ENCODE assay signal across 9 mouse cellular contexts in the genomic region with DNA sequence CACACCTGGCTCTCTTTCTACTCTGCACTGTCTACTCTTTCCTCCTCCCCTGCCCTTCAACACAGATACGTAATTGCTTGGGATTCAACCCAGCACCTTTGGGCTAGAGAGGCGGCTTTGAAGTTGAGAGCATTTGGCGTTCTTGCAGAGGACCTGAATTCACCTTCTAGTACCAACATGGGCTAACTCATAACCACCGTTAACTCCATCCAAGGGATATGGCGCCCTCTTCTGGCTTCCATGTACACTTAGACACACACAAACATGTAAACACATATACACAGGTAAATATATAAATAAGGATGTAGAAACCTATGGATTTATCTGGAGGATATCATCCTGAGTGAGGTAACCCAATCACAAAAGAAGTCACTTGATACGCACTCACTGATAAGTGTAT. TPM values are rescaled to one million over a fixed set of nuclear protein-coding genes. Genes with fewer than 3 reads are reported as not detected.
A peak's percentile ranks its signal among the peaks of the same experiment; 100 is the strongest.
DNase-seq lines count a peak whose midpoint lies in the region; ATAC-seq and TF ChIP-seq lines count a peak whose summit lies in the region.
"Had no signal": no experiment of that assay in that cellular context is flagged by ENCODE, and none has a peak within 500 bp of the region (broad histone marks: within the 10 kb centered on the region; RNA-seq: fewer than 3 reads in every experiment).

No protein-coding gene starts in this region.

- ATAC-seq in intestine, postnatal 0 days, result no peak
- ATAC-seq in intestine, embryonic 16.5 days, result no peak
- 0 out of 2 replicates have a peak, but pooled peaks have one; percentile 53 for ATAC-seq in liver, embryonic 11.5 days (replicated peaks; ENCODE audit: low FRiP score)

- WGBS in intestine, postnatal 0 days, result 46% methylated on average over 6 of the region's 6 CpGs
- 44% methylated on average over 6 of the region's 6 CpGs for whole genome bisulfite sequencing in intestine, embryonic 16.5 days
- 41% methylated on average over 6 of the region's 6 CpGs for WGBS in liver, embryonic 11.5 days

- H3K9me3 ChIP-seq in intestine, postnatal 0 days (ENCODE audit: control insufficient read depth), result no peaks in the 10 kb centered on the region
- no peaks in the 10 kb centered on the region for H3K9me3 ChIP-seq in intestine, embryonic 16.5 days (ENCODE audit: control insufficient read depth, low read length)
- H3K9me3 ChIP-seq in CH12.LX (replicated peaks; ENCODE audit: low read length), result no peaks in the 10 kb centered on the region
- H3K9me3 ChIP-seq in liver, embryonic 11.5 days (ENCODE audit: control insufficient read depth, low read length), result no peaks in the 10 kb centered on the region
- H3K9me3 ChIP-seq: embryonic facial prominence, embryonic 12.5 days had no signal

- TF ChIP-seq RAD21 in CH12.LX (IDR thresholded peaks at IDR 0.05; ENCODE audit: low read depth, low read length), result peak; percentile 73

- no peak overlapping the region for H3K4me3 ChIP-seq in intestine, postnatal 0 days (ENCODE audit: low read depth, low read length)
- H3K4me3 ChIP-seq in intestine, embryonic 16.5 days (ENCODE audit: low read length), result no peak overlapping the region
- H3K4me3 ChIP-seq in CH12.LX (replicated peaks in 1 of 3; ENCODE audit: low read depth in 2 of 3, low read length in 2 of 3, poor library complexity in 1 of 3), result no peak overlapping the region
- no peak overlapping the region for H3K4me3 ChIP-seq in liver, embryonic 11.5 days (ENCODE audit: low read depth, low read length)
- H3K4me3 ChIP-seq: embryonic facial prominence, embryonic 12.5 days had no signal

- in situ Hi-C loops in CH12.LX (cut with MboI; ENCODE audit: low pct_ligation_motif_present, low pct_unique_long_range_greater_than_20kb, low sequenced_read_pairs), result loop anchor here (10.0 kb wide), 1 partner anchor 150 kb away; no protein-coding TSS in a partner anchor

- dilution Hi-C loops in CH12.LX (cut with MboI; ENCODE audit: extremely low pct_ligation_motif_present, extremely low pct_unique_long_range_greater_than_20kb, low sequenced_read_pairs), result no loop called here

- no peaks in the 10 kb centered on the region for H3K79me2 ChIP-seq in CH12.LX (replicated peaks; ENCODE audit: control insufficient read depth, extremely low read depth, insufficient read depth, poor library complexity, severe bottlenecking)

- peak; percentile 55 for DNase-seq in CH12.LX (ENCODE audit: extremely low read depth)
- peak; percentile 76 to 86 for DNase-seq in adrenal gland, postnatal 36 days
- peak; percentile 35 for DNase-seq in forelimb bud, embryonic 11.5 days (ENCODE audit: low read depth, low spot score)
- DNase-seq in liver, embryonic 11.5 days (ENCODE audit: low spot score), result no peak
- DNase-seq in thymus, postnatal 0 days (ENCODE audit: low spot score), result peak; percentile 80
- no peak for DNase-seq in Muller cell, postnatal 12 days (ENCODE audit: inconsistent ontology term)

- no peaks in the 10 kb centered on the region for H3K27me3 ChIP-seq in intestine, postnatal 0 days (replicated peaks; ENCODE audit: control insufficient read depth, insufficient read depth, low read length)
- no peaks in the 10 kb centered on the region for H3K27me3 ChIP-seq in intestine, embryonic 16.5 days (replicated peaks; ENCODE audit: control insufficient read depth, insufficient read depth, low read length)
- H3K27me3 ChIP-seq in CH12.LX (replicated peaks), result no peaks in the 10 kb centered on the region
- no peaks in the 10 kb centered on the region for H3K27me3 ChIP-seq in liver, embryonic 11.5 days (replicated peaks; ENCODE audit: control insufficient read depth, insufficient read depth, low read length)
- H3K27me3 ChIP-seq: embryonic facial prominence, embryonic 12.5 days had no signal

- no peak for TF ChIP-seq EP300 in CH12.LX (IDR thresholded peaks at IDR 0.05; ENCODE audit: low read length)

- no peak overlapping the region for H3K27ac ChIP-seq in intestine, postnatal 0 days (ENCODE audit: low read depth, low read length)
- no peak overlapping the region for H3K27ac ChIP-seq in intestine, embryonic 16.5 days (ENCODE audit: low read length)
- H3K27ac ChIP-seq in CH12.LX (ENCODE audit: insufficient read depth, low read depth), result no peak overlapping the region
- no peak overlapping the region for H3K27ac ChIP-seq in liver, embryonic 11.5 days (ENCODE audit: low read depth, low read length)
- H3K27ac ChIP-seq: embryonic facial prominence, embryonic 12.5 days had no signal

- H3K4me1 ChIP-seq in intestine, postnatal 0 days (replicated peaks; ENCODE audit: control insufficient read depth, insufficient read depth, low read length), result no peaks in the 10 kb centered on the region
- no peaks in the 10 kb centered on the region for H3K4me1 ChIP-seq in intestine, embryonic 16.5 days (ENCODE audit: control insufficient read depth, insufficient read depth, low read length)
- H3K4me1 ChIP-seq in CH12.LX (ENCODE audit: control insufficient read depth in 1 of 2, insufficient read depth in 2 of 2), result no peaks in the 10 kb centered on the region
- no peaks in the 10 kb centered on the region for H3K4me1 ChIP-seq in liver, embryonic 11.5 days (replicated peaks; ENCODE audit: control insufficient read depth, insufficient read depth, low read length)
- H3K4me1 ChIP-seq: embryonic facial prominence, embryonic 12.5 days had no signal

- TF ChIP-seq CTCF in intestine, postnatal 0 days (IDR thresholded peaks at IDR 0.05; ENCODE audit: low read depth), result peak; percentile 87
- peak in 1 of 2 experiments; percentile 70; a peak in 2 of 4 replicates for TF ChIP-seq CTCF in CH12.LX (conservative IDR thresholded peaks at IDR 0.05 in 1 of 2, IDR thresholded peaks at IDR 0.05 in 1 of 2; ENCODE audit: low read depth in 2 of 2, low read length in 2 of 2)

- H3K9ac ChIP-seq in intestine, postnatal 0 days (ENCODE audit: low read depth, low read length), result no peak overlapping the region
- H3K9ac ChIP-seq in intestine, embryonic 16.5 days (ENCODE audit: low read depth, low read length), result no peak overlapping the region
- H3K9ac ChIP-seq in CH12.LX (ENCODE audit: insufficient read depth, low read depth), result no peak overlapping the region
- H3K9ac ChIP-seq in liver, embryonic 11.5 days (ENCODE audit: low read depth, low read length), result no peak overlapping the region
- H3K9ac ChIP-seq: embryonic facial prominence, embryonic 12.5 days had no signal

- H3K36me3 ChIP-seq in intestine, postnatal 0 days (ENCODE audit: control insufficient read depth, insufficient read depth), result no peaks in the 10 kb centered on the region
- no peaks in the 10 kb centered on the region for H3K36me3 ChIP-seq in intestine, embryonic 16.5 days (ENCODE audit: control insufficient read depth, insufficient read depth, low read length)
- H3K36me3 ChIP-seq in CH12.LX (replicated peaks in 1 of 2; ENCODE audit: control insufficient read depth in 1 of 2, insufficient read depth in 1 of 2, low read length in 1 of 2), result no peaks in the 10 kb centered on the region
- H3K36me3 ChIP-seq in liver, embryonic 11.5 days (ENCODE audit: control insufficient read depth, insufficient read depth, low read length), result no peaks in the 10 kb centered on the region
- H3K36me3 ChIP-seq: embryonic facial prominence, embryonic 12.5 days had no signal

- TF ChIP-seq POLR2A in CH12.LX (IDR thresholded peaks at IDR 0.05; ENCODE audit: low read depth, low read length), result no peak

- H3K4me2 ChIP-seq in intestine, postnatal 0 days (replicated peaks; ENCODE audit: low read depth), result no peak overlapping the region
- no peak overlapping the region for H3K4me2 ChIP-seq in intestine, embryonic 16.5 days (ENCODE audit: low read depth, low read length)
- H3K4me2 ChIP-seq in CH12.LX (ENCODE audit: insufficient read depth, low read depth, poor library complexity, severe bottlenecking), result no peak overlapping the region
- H3K4me2 ChIP-seq in liver, embryonic 11.5 days, result no peak overlapping the region
- H3K4me2 ChIP-seq: embryonic facial prominence, embryonic 12.5 days had no signal

TF ChIP-seq in CH12.LX, 34 proteins besides CTCF, POLR2A, EP300 and RAD21:
- TF ChIP-seq ZC3H11A (IDR thresholded peaks at IDR 0.05; ENCODE audit: low read depth, low read length) (peak; percentile 31; the same call in 1 of the 2 replicates), HCFC1 (IDR thresholded peaks at IDR 0.05; ENCODE audit: low read depth, low read length) (no peak), POLR2AphosphoS2 (IDR thresholded peaks at IDR 0.05; ENCODE audit: low read depth, low read length) (no peak), SMC3 (IDR thresholded peaks at IDR 0.05; ENCODE audit: low read depth, low read length) (peak; percentile 60)

RNA-seq across cellular contexts. Expression of gene Plin2, which starts 25.2 kb away (rescaled TPM):
- polyA plus RNA-seq in intestine, postnatal 0 days (2015; fragmentation: Nextera tagmentation; extraction: Ambion mirVana), result 500 and 531 TPM in 2 replicates
- 248 and 316 TPM in 2 replicates for polyA plus RNA-seq in intestine, embryonic 16.5 days (2015; fragmentation: Nextera tagmentation; extraction: Ambion mirVana)
- 28.9 and 44.9 TPM in 2 replicates for total RNA-seq in CH12.LX (2012; rRNA removed)
- 13.4 and 13.6 TPM in 2 replicates for total RNA-seq in CH12.LX (2014; rRNA removed)
- polyA plus RNA-seq in CH12.LX (2012; ENCODE audit: insufficient read length, low read depth), result 22.9 and 25.6 TPM in 2 replicates
- total RNA-seq in adrenal gland, postnatal 36 days (2021), result 100 to 1,000 TPM; 347 to 417 TPM
- 161 and 169 TPM in 2 replicates for polyA plus RNA-seq in liver, embryonic 11.5 days (2014; fragmentation: Nextera tagmentation; extraction: Ambion mirVana)
- 63.0 and 71.7 TPM in 2 replicates for polyA plus RNA-seq in thymus, postnatal 0 days (2015; fragmentation: Nextera tagmentation; extraction: Ambion mirVana)

RNA-seq across cellular contexts. Expression of gene Dennd4c, which starts 53.3 kb away (rescaled TPM):
- 3.2 and 3.8 TPM in 2 replicates for polyA plus RNA-seq in intestine, postnatal 0 days (2015; fragmentation: Nextera tagmentation; extraction: Ambion mirVana)
- 2.9 and 3.5 TPM in 2 replicates for polyA plus RNA-seq in intestine, embryonic 16.5 days (2015; fragmentation: Nextera tagmentation; extraction: Ambion mirVana)
- total RNA-seq in CH12.LX (2012; rRNA removed) (4.2 and 4.4 TPM in 2 replicates), CH12.LX (2014; rRNA removed) (4.0 and 4.9 TPM in 2 replicates)
- polyA plus RNA-seq in CH12.LX (2012; ENCODE audit: insufficient read length, low read depth), result 3.5 and 4.6 TPM in 2 replicates
- total RNA-seq in adrenal gland, postnatal 36 days (2021), result 10 to 100 TPM; 48.2 to 55.4 TPM
- 5.8 and 7.0 TPM in 2 replicates for polyA plus RNA-seq in liver, embryonic 11.5 days (2014; fragmentation: Nextera tagmentation; extraction: Ambion mirVana)
- 4.6 and 6.3 TPM in 2 replicates for polyA plus RNA-seq in thymus, postnatal 0 days (2015; fragmentation: Nextera tagmentation; extraction: Ambion mirVana)

Comparison
In these comparisons a context has a peak if more than half of its experiments do, and no peak if none do; other contexts are left out.
1. DNase-seq: peak in CH12.LX (single experiment), adrenal gland, postnatal 36 days (2 of 2), forelimb bud, embryonic 11.5 days (single experiment) and thymus, postnatal 0 days (single experiment); none in liver, embryonic 11.5 days (single experiment) and Muller cell, postnatal 12 days (single experiment).